Mouse (Mus musculus): ENCODE data around the gene C1qtnf2. TPM values are rescaled to one million over a fixed set of nuclear protein-coding genes. Genes with fewer than 3 reads are reported as not detected.

The C1qtnf2 gene
- polyA plus RNA-seq, 1 experiment from 2014 or later: 9.7 TPM

DNA sequence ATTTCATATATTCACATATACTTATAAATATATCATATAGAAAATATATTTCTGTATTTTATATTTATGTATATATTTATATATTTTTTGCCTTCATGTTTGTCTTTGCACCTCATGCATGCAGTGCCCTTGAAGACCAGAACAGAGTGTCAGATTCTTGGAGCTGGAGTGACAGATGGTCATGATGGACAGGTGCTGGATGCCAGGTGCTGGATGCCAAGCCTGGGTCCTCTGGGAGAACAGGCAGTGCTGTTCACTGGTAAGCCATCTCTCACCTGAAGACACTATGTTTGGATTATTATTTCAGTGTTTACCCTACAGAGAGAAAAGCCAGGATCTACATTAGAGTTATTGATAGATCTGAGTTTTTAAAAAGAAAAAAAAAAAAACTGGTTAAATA lies 44.7 kb downstream of the C1qtnf2 start:
- ATAC-seq (replicated peaks): no peak
- H3K4me1 ChIP-seq: no peaks in the 10 kb centered on the region
- no peak overlapping the region for H3K4me2 ChIP-seq
- no peak overlapping the region for H3K9ac ChIP-seq
- no peak overlapping the region for H3K4me3 ChIP-seq
- H3K27ac ChIP-seq: no peak overlapping the region
- no peaks in the 10 kb centered on the region for H3K9me3 ChIP-seq
- no peaks in the 10 kb centered on the region for H3K36me3 ChIP-seq (replicated peaks)
- H3K27me3 ChIP-seq (replicated peaks): no peaks in the 10 kb centered on the region

DNA sequence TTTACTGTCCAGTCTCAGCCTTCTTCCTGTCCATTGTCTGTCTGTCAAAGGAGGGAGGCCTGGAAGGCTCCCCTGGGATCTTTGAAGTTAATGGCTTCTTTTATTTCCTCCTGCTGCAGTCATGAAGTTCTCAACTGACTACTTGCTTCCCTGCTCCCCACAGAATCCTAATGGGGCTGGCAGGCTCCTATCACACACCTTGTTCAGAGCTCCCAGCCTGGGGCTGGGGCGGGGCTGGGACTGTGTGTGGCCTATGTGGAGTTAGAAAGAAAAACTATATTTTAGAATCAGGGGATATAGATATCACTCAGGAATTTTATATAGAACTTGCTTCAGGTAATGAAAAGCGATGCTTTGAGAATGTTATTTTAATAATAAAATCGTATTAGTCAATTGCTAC lies 46.4 kb downstream of the C1qtnf2 start:
- WGBS: 85% methylated on average over 3 of the region's 3 CpGs
- Histone ChIP-seq H3K27ac (no peak overlapping the region), H3K27me3 (replicated peaks) (no peaks in the 10 kb centered on the region), H3K9me3 (no peaks in the 10 kb centered on the region), H3K4me1 (no peaks in the 10 kb centered on the region), H3K9ac (no peak overlapping the region), H3K4me2 (no peak overlapping the region), H3K36me3 (replicated peaks) (no peaks in the 10 kb centered on the region), H3K4me3 (no peak overlapping the region)
- no peak for ATAC-seq (replicated peaks)

DNA sequence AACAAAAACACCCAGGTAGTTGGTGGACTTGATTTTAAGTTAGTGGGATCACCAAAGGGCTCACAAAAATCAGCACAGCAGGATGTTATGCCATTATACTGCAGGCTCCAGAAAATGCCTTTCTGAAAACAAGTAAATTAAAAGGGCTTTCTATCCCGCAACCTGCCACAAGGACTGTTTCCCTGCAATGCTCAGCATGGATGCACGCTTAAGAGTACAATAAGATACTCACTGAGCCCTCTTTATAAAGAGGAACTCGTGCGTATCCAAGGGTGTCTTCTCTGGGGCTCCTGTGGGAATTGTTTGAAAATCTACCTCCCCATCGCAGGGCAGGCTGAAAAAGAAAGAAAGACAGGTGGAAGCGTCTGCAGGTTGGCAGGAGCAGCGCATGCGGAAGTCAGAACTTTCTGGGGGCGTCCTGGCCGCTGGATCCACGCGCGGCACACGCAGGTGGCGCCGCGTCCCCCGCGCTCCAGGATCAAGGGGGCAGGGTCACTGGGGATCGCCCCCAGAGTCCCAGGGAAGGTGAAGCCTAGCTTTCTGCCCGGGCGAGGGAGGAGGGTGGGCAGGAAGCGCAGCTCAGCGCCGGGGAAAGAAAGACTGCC lies 54.1 kb downstream of the C1qtnf2 start:
- H3K9me3 ChIP-seq: no peaks in the 10 kb centered on the region
- peaks cover 37% of the 10 kb centered on the region for H3K4me1 ChIP-seq
- H3K4me3 ChIP-seq: peak overlapping the region; percentile 59
- no peaks in the 10 kb centered on the region for H3K36me3 ChIP-seq (replicated peaks)
- WGBS: 0% methylated on average over 25 of the region's 25 CpGs
- H3K9ac ChIP-seq: peak overlapping the region; percentile 53
- peak overlapping the region; percentile 94 for H3K4me2 ChIP-seq
- ATAC-seq (replicated peaks): peak; percentile 73
- H3K27me3 ChIP-seq (replicated peaks): no peaks in the 10 kb centered on the region
- H3K27ac ChIP-seq: peak overlapping the region; percentile 71

DNA sequence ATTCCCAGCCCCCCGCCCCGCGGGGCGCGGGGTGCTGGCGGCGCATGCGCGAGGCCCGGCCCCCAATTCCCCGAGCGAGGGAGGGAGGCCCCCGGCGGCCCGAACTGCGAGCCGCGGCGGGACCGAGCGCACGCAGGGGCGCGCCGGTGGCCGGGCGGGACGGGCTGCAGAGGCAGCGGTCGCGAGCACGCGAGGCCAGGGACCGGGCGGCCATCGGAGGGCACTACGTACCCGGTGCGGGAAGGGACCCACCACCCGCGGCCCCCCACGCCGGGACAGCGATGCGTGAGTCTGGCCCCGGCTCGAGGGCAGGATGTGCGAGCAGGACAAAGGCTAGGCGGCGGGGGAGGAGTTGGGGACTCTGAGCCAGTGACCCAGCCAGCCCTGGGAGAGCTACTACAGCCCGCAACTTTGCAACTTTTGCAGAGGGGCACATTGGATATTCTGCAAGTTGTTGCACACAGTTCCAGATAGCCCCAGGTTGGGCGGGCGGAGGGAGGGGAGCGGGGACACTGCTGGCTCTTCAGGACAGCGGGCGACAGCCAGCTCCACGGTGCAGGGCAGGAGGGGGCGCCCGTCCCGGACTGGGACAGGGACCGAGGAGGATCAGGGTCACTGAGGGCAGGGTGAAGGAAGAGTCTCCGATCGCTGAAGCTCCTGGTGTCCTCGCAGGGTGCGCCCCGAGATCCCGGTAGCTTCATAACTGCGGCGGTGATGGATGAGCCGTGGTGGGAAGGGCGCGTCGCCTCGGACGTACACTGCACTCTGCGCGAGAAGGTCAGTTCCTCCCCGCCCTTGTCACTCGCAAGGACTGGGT lies 54.8 kb downstream of the C1qtnf2 start, which contains the start of gene Ccnjl:
Ccnjl (plus strand) TSS at position 102 of the 817 bp plus-strand sequence.
- H3K4me3 ChIP-seq: peak within 1 kb of the TSS; percentile 59
- peak within 1 kb of the TSS; percentile 53 for H3K9ac ChIP-seq
- WGBS: under 1% methylated on average over 76 of the region's 79 CpGs
- H3K36me3 ChIP-seq (replicated peaks): no peaks in the 10 kb centered on the region
- H3K9me3 ChIP-seq: no peaks in the 10 kb centered on the region
- H3K27ac ChIP-seq: peak within 1 kb of the TSS; percentile 71
- H3K27me3 ChIP-seq (replicated peaks): no peaks in the 10 kb centered on the region
- ATAC-seq (replicated peaks): peak; percentile 84
- H3K4me2 ChIP-seq: peak within 1 kb of the TSS; percentile 94
- peaks cover 37% of the 10 kb centered on the region for H3K4me1 ChIP-seq

DNA sequence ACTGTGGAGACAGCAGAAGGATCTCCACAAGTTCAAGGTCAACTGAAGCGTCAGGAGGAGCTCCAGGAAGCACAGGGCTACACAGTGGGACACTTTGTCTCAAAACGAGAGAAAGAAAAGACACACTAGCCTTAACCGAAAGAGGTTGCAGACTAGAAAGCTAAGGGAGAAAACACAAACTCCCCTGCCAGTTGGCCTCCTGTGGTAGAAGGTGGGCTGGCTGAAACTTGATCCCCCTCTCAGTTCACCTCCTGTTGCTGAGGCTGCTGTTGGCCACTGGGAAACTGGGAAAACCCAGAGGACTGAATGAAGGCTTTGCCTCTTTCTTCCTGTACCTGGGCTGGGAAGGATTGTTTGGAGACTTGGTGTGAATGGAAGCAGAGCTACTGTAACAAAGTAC lies 56.0 kb downstream of the C1qtnf2 start:
- H3K4me3 ChIP-seq: peak overlapping the region; percentile 59; the same call in 1 of the 2 replicates
- no peak overlapping the region for H3K27ac ChIP-seq
- H3K27me3 ChIP-seq (replicated peaks): no peaks in the 10 kb centered on the region
- no peak for ATAC-seq (replicated peaks)
- H3K9me3 ChIP-seq: no peaks in the 10 kb centered on the region
- H3K4me1 ChIP-seq: peaks cover 37% of the 10 kb centered on the region
- H3K36me3 ChIP-seq (replicated peaks): no peaks in the 10 kb centered on the region
- 9% methylated on average over 3 of the region's 3 CpGs for WGBS
- no peak overlapping the region for H3K9ac ChIP-seq
- peak overlapping the region; percentile 94 for H3K4me2 ChIP-seq

DNA sequence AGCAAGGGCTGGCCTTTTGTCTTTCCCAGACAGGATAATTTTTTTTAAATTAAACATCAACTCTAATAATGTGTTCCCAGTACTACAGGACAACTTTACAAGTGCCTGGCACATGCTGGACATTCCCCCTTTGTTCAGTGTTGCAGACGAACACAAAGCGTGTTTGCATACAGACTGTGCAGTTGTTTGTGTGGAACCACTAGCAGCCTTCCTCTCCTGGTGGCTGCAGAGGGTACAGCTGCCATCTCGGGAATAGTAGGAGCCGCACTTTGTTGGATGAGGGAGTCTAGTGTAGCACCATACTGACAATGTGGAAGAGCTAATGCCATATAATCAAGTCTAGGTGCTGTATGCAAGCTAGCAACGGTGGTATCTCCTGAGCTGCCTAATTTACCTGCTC lies 57.5 kb downstream of the C1qtnf2 start:
- Histone ChIP-seq H3K27me3 (replicated peaks) (no peaks in the 10 kb centered on the region), H3K4me3 (no peak overlapping the region), H3K36me3 (replicated peaks) (no peaks in the 10 kb centered on the region), H3K27ac (no peak overlapping the region), H3K4me1 (peaks cover 37% of the 10 kb centered on the region), H3K9me3 (no peaks in the 10 kb centered on the region), H3K4me2 (peak overlapping the region; percentile 94; the same call in 1 of the 2 replicates), H3K9ac (no peak overlapping the region)
- no peak for ATAC-seq (replicated peaks)
- 42% methylated on average over 5 of the region's 5 CpGs for WGBS

DNA sequence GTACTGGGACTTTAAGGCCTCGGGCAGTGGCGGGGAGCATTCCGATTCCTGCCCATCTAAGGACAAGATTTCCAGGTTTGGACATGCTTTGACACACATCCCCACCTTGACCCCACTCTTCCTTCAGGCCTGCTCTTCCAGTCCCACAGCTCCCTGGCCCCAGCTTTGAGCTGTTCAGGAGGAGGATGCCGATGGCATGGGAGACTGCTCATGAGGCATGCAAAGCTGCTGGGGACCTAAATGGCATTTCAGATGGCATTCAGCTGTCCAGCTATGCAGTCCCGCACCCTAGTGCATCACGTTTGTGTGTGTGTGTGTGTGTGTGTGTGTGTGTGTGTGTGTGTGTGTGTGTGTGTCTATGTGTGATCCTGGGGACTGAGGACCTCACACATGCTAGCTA lies 63.0 kb downstream of the C1qtnf2 start:
- H3K9me3 ChIP-seq: no peaks in the 10 kb centered on the region
- no peaks in the 10 kb centered on the region for H3K36me3 ChIP-seq (replicated peaks)
- peaks cover 19% of the 10 kb centered on the region for H3K4me1 ChIP-seq
- ATAC-seq (replicated peaks): no peak
- H3K9ac ChIP-seq: no peak overlapping the region
- no peak overlapping the region for H3K27ac ChIP-seq
- 81% methylated on average over 6 of the region's 6 CpGs for WGBS
- no peak overlapping the region for H3K4me3 ChIP-seq
- no peaks in the 10 kb centered on the region for H3K27me3 ChIP-seq (replicated peaks)
- no peak overlapping the region for H3K4me2 ChIP-seq

DNA sequence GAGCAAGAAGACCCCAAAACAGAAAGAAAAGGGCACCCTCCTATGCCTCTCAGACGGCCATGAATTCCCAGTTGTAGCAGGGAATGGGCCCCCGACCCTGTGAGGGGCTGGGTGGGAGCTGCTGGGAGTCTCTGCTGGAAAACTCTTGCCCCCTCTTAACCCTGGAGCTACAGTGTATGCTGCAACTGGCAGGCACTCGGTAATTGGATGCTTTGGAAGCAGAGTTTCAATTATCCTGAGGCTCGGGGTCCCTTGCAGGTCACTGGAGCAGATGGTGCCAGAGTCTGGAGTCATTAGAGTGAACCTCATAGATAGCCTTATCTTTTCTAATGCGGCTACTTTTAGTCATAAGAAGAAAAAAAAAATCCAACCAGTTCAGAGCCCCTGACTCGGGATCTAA lies 65.8 kb downstream of the C1qtnf2 start:
- Histone ChIP-seq H3K9me3 (no peaks in the 10 kb centered on the region), H3K4me3 (no peak overlapping the region), H3K27ac (no peak overlapping the region), H3K9ac (no peak overlapping the region), H3K27me3 (replicated peaks) (no peaks in the 10 kb centered on the region), H3K4me2 (no peak overlapping the region), H3K4me1 (peaks cover 14% of the 10 kb centered on the region), H3K36me3 (replicated peaks) (no peaks in the 10 kb centered on the region)
- ATAC-seq (replicated peaks): peak; percentile 63
- 22% methylated on average over 6 of the region's 6 CpGs for WGBS

Other genes starting within 250 kb of the C1qtnf2 start
- gene Pttg1, start 48.0 kb upstream of the C1qtnf2 start, polyA plus RNA-seq (2015; fragmentation: Nextera tagmentation; extraction: Ambion mirVana): 37.4 and 43.8 TPM in 2 replicates
- 65.3 and 66.8 TPM in 2 replicates for gene Slu7, start 40.5 kb upstream of the C1qtnf2 start, polyA plus RNA-seq (2015; fragmentation: Nextera tagmentation; extraction: Ambion mirVana)
- gene Ccnjl, start 54.5 kb downstream of the C1qtnf2 start, polyA plus RNA-seq (2015; fragmentation: Nextera tagmentation; extraction: Ambion mirVana): 13.7 and 15.3 TPM in 2 replicates
- gene 4933415A04Rik, start 112.8 kb downstream of the C1qtnf2 start, polyA plus RNA-seq (2015; fragmentation: Nextera tagmentation; extraction: Ambion mirVana): 4.1 and 4.2 TPM in 2 replicates
- gene Fabp6, start 127.3 kb downstream of the C1qtnf2 start, polyA plus RNA-seq (2015; fragmentation: Nextera tagmentation; extraction: Ambion mirVana): not detected in 2 replicates
- 29.0 and 33.1 TPM in 2 replicates for gene Pwwp2a, start 207.7 kb downstream of the C1qtnf2 start, polyA plus RNA-seq (2015; fragmentation: Nextera tagmentation; extraction: Ambion mirVana)

Data from midbrain, embryonic 15.5 days (tissue).